Mouse (Mus musculus) testis, postnatal 10 days (tissue): Measurements from ENCODE around the gene Cdc5l.
"Not testable (repeated sequence)": the region's sequence is repeated elsewhere in the genome, so short reads cannot be mapped to it uniquely, and the experiment has no call there.

ENCODE experiments used
- DNase-seq: peaks from one replicate; pipeline ENCODE4 v3.0.0; 2021; ENCODE audit warnings: low spot score

The Cdc5l gene

GRCm38 (mm10) chr17:45433419-45434261 is at the start of gene Cdc5l:
Cdc5l (minus strand) TSS chr17:45433737.
- peak; percentile 98 for DNase-seq

GRCm38 (mm10) chr17:45480429-45480828 is 46.9 kb upstream of the Cdc5l start:
- no peak for DNase-seq

- DNase-seq: peak; percentile 91
Measured at GRCm38 (mm10) chr17:45478234-45478825, 44.8 kb upstream of the Cdc5l start.

GRCm38 (mm10) chr17:45474669-45475465 is 41.3 kb upstream of the Cdc5l start, which contains the start of gene Spats1:
Spats1 (minus strand) TSS chr17:45475415.
- peak; percentile 80 for DNase-seq

GRCm38 (mm10) chr17:45474146-45474545 is 40.6 kb upstream of the Cdc5l start:
- no peak for DNase-seq

GRCm38 (mm10) chr17:45473667-45474066 is 40.1 kb upstream of the Cdc5l start:
- no peak for DNase-seq

GRCm38 (mm10) chr17:45470726-45471125 is 37.2 kb upstream of the Cdc5l start:
- no peak for DNase-seq

GRCm38 (mm10) chr17:45468302-45468701 is 34.8 kb upstream of the Cdc5l start:
- DNase-seq: no peak

- DNase-seq: no peak
Measured at GRCm38 (mm10) chr17:45466701-45467100, 33.2 kb upstream of the Cdc5l start.

- DNase-seq: no peak
Measured at GRCm38 (mm10) chr17:45464255-45464654, 30.7 kb upstream of the Cdc5l start.

- no peak for DNase-seq
Measured at GRCm38 (mm10) chr17:45462506-45462905, 29.0 kb upstream of the Cdc5l start.

GRCm38 (mm10) chr17:45459062-45459461 is 25.5 kb upstream of the Cdc5l start:
- DNase-seq: no peak

GRCm38 (mm10) chr17:45458516-45458915 is 25.0 kb upstream of the Cdc5l start:
- no peak for DNase-seq

- DNase-seq: no peak
Measured at GRCm38 (mm10) chr17:45457487-45457886, 23.9 kb upstream of the Cdc5l start.

GRCm38 (mm10) chr17:45456260-45457152 is 23.0 kb upstream of the Cdc5l start:
- DNase-seq: no peak

- not testable (repeated sequence) for DNase-seq
Measured at GRCm38 (mm10) chr17:45455783-45456182, 22.2 kb upstream of the Cdc5l start.

GRCm38 (mm10) chr17:45454794-45455193 is 21.3 kb upstream of the Cdc5l start:
- DNase-seq: no peak

- DNase-seq: no peak
Measured at GRCm38 (mm10) chr17:45452271-45452670, 18.7 kb upstream of the Cdc5l start.

- DNase-seq: no peak
Measured at GRCm38 (mm10) chr17:45450153-45450552, 16.6 kb upstream of the Cdc5l start.

GRCm38 (mm10) chr17:45449586-45449985 is 16.0 kb upstream of the Cdc5l start:
- DNase-seq: no peak

- DNase-seq: no peak
Measured at GRCm38 (mm10) chr17:45447063-45447462, 13.5 kb upstream of the Cdc5l start.

GRCm38 (mm10) chr17:45445923-45446322 is 12.4 kb upstream of the Cdc5l start:
- DNase-seq: no peak
